Mouse (Mus musculus) MEL (cell line): Measurements from ENCODE around the gene Dip2a. TPM values are rescaled to one million over a fixed set of nuclear protein-coding genes. Genes with fewer than 3 reads are reported as not detected.

Experiments used
- DNase-seq: peaks from one replicate; pipeline ENCODE4 v3.0.0; 2011; ENCODE audit warnings: low read depth, low spot score
- H3K27ac ChIP-seq: 2 replicates; pipeline ENCODE4 v1.5.1; 2012; ENCODE audit warnings: low read depth, mild to moderate bottlenecking, control low read depth, low read length, moderate library complexity; ENCODE audit not compliant: control insufficient read depth
- H3K27me3 ChIP-seq, 2 experiments: fragments of 150-350 bp in 1 of 2; sonication (generic) in 1 of 2; 2 replicates each; pipeline ENCODE4 v1.6.1; 2012; ENCODE audit warnings: low read length in 2 of 2, mild to moderate bottlenecking in 2 of 2, improper control_type of control experiment in 1 of 2, moderate library complexity in 1 of 2; ENCODE audit not compliant: insufficient read depth in 2 of 2, control insufficient read depth in 1 of 2
- H3K36me3 ChIP-seq, 2 experiments: 2 replicates each; pipeline ENCODE4 v1.6.1; 2012 to 2014; ENCODE audit warnings: low read length in 2 of 2, improper control_type of control experiment in 1 of 2, inconsistent platforms in 1 of 2, mild to moderate bottlenecking in 1 of 2; ENCODE audit not compliant: insufficient read depth in 2 of 2, control insufficient read depth in 1 of 2
- H3K4me1 ChIP-seq, 2 experiments: fragments of 150-350 bp in 1 of 2; sonication (generic) in 1 of 2; 2 replicates each; pipeline ENCODE4 v1.6.1; 2012; ENCODE audit warnings: low read length in 2 of 2, improper control_type of control experiment in 1 of 2, mild to moderate bottlenecking in 1 of 2; ENCODE audit not compliant: insufficient read depth in 2 of 2, control insufficient read depth in 1 of 2
- H3K4me3 ChIP-seq, 2 experiments: fragments of 150-350 bp in 1 of 2; sonication (generic) in 1 of 2; 2 replicates each; pipeline ENCODE4 v1.5.1; 2012; ENCODE audit warnings: low read depth in 2 of 2, low read length in 2 of 2, mild to moderate bottlenecking in 2 of 2, moderate library complexity in 2 of 2, control low read depth in 1 of 2, improper control_type of control experiment in 1 of 2; ENCODE audit not compliant: control insufficient read depth in 1 of 2, insufficient read depth in 1 of 2
- H3K79me2 ChIP-seq: 2 replicates; pipeline ENCODE4 v1.6.1; 2012; ENCODE audit warnings: mild to moderate bottlenecking, low read length, moderate library complexity; ENCODE audit not compliant: control insufficient read depth, poor library complexity, insufficient read depth
- H3K9ac ChIP-seq: 2 replicates; pipeline ENCODE4 v1.6.1; 2012; ENCODE audit warnings: low read depth, mild to moderate bottlenecking, control low read depth, low read length, moderate library complexity; ENCODE audit not compliant: control insufficient read depth, poor library complexity, severe bottlenecking
- H3K9me3 ChIP-seq: fragments of 150-350 bp; sonication (generic); replicated peaks from 2 replicates; pipeline ENCODE4 v1.6.1; 2012; ENCODE audit warnings: mild to moderate bottlenecking, low read length, improper control_type of control experiment, moderate library complexity; ENCODE audit not compliant: insufficient read depth
- CHD2 ChIP-seq: IDR thresholded peaks from 2 replicates; pipeline ENCODE4 v1.6.1; 2011; ENCODE audit warnings: low read length, improper control_type of control experiment
- CTCF ChIP-seq, 3 experiments: IDR thresholded peaks in 2 of 3; conservative IDR thresholded peaks in 1 of 3; 2 replicates each; pipeline ENCODE4 v1.5.1; 2011 to 2012; ENCODE audit warnings: low read length in 3 of 3, low read depth in 2 of 3, mild to moderate bottlenecking in 2 of 3, improper control_type of control experiment in 1 of 3, inconsistent platforms in 1 of 3, mixed read lengths in 1 of 3, moderate library complexity in 1 of 3; ENCODE audit not compliant: control insufficient read depth in 1 of 3, insufficient read depth in 1 of 3, poor library complexity in 1 of 3, severe bottlenecking in 1 of 3
- ELF1 ChIP-seq: IDR thresholded peaks from 2 replicates; pipeline ENCODE4 v1.6.1; 2014; ENCODE audit warnings: low read depth, mild to moderate bottlenecking, inconsistent platforms, low read length, improper control_type of control experiment, moderate library complexity
- GATA1 ChIP-seq: IDR thresholded peaks from 2 replicates; pipeline ENCODE4 v1.6.1; 2011; ENCODE audit warnings: low read depth, low read length, improper control_type of control experiment
- HCFC1 ChIP-seq: IDR thresholded peaks from 2 replicates; pipeline ENCODE4 v1.6.1; 2012; ENCODE audit warnings: low read depth, mild to moderate bottlenecking, inconsistent platforms, low read length, improper control_type of control experiment, moderate library complexity
- JUND ChIP-seq: IDR thresholded peaks from 2 replicates; pipeline ENCODE4 v1.6.1; 2011; ENCODE audit warnings: low read depth, mild to moderate bottlenecking, improper control_type of control experiment, low read length
- KAT2A ChIP-seq: conservative IDR thresholded peaks from 2 replicates; pipeline ENCODE4 v1.6.1; 2012; ENCODE audit warnings: low read depth, low read length, improper control_type of control experiment, inconsistent platforms
- NELFE ChIP-seq: IDR thresholded peaks from 2 replicates; pipeline ENCODE4 v1.6.1; 2011; ENCODE audit warnings: low read depth, low read length, improper control_type of control experiment
- NRF1 ChIP-seq: IDR thresholded peaks from 2 replicates; pipeline ENCODE4 v1.6.1; 2014; ENCODE audit warnings: low read depth, mild to moderate bottlenecking, inconsistent platforms, low read length, improper control_type of control experiment, moderate library complexity; ENCODE audit not compliant: poor library complexity, insufficient read depth, severe bottlenecking
- POLR2AphosphoS2 ChIP-seq: IDR thresholded peaks from 2 replicates; pipeline ENCODE4 v1.6.1; 2011; ENCODE audit warnings: low read length, improper control_type of control experiment
- RCOR1 ChIP-seq: IDR thresholded peaks from 2 replicates; pipeline ENCODE4 v1.6.1; 2012; ENCODE audit warnings: low read depth, mild to moderate bottlenecking, inconsistent platforms, low read length, improper control_type of control experiment
- SMC3 ChIP-seq: IDR thresholded peaks from 2 replicates; pipeline ENCODE4 v1.6.1; 2011; ENCODE audit warnings: low read depth, low read length, improper control_type of control experiment
- TAL1 ChIP-seq: IDR thresholded peaks from 2 replicates; pipeline ENCODE4 v1.6.1; 2012; ENCODE audit warnings: mild to moderate bottlenecking, inconsistent platforms, low read length, moderate library complexity, mixed read lengths
- TBP ChIP-seq: IDR thresholded peaks from 2 replicates; pipeline ENCODE4 v1.8.0; 2011; ENCODE audit warnings: low read depth, low read length, improper control_type of control experiment
- UBTF ChIP-seq: IDR thresholded peaks from 2 replicates; pipeline ENCODE4 v1.6.1; 2012; ENCODE audit warnings: low read depth, mild to moderate bottlenecking, inconsistent platforms, low read length, improper control_type of control experiment, moderate library complexity, borderline replicate concordance; ENCODE audit not compliant: insufficient read depth
- USF1 ChIP-seq: IDR thresholded peaks from 2 replicates; pipeline ENCODE4 v1.6.1; 2014; ENCODE audit warnings: low read depth, mild to moderate bottlenecking, inconsistent platforms, low read length, improper control_type of control experiment, moderate library complexity
- USF2 ChIP-seq, 2 experiments: IDR thresholded peaks; 2 replicates each; pipeline ENCODE4 v1.6.1; 2011 to 2012; ENCODE audit warnings: improper control_type of control experiment in 2 of 2, low read length in 2 of 2, borderline replicate concordance in 1 of 2, inconsistent platforms in 1 of 2, low read depth in 1 of 2, mild to moderate bottlenecking in 1 of 2; ENCODE audit not compliant: insufficient read depth in 1 of 2
- ZKSCAN1 ChIP-seq: IDR thresholded peaks from 2 replicates; pipeline ENCODE4 v1.6.1; 2012; ENCODE audit warnings: low read depth, mild to moderate bottlenecking, inconsistent platforms, low read length, improper control_type of control experiment, moderate library complexity
- polyA plus RNA-seq, 2 experiments: library from polyadenylated mRNA; stranded (reverse) in 1 of 2; unstranded in 1 of 2; fragments of >175 nt in 1 of 2; fragments of >200 nt in 1 of 2; gene quantifications; 2 replicates each; pipeline versions ENCODE4 v1.2.1 to v1.2.4; 2012; ENCODE audit warnings: low replicate concordance in 2 of 2, low read depth in 1 of 2; ENCODE audit not compliant: insufficient read length in 2 of 2, insufficient read depth in 1 of 2, missing spikeins in 1 of 2
- total RNA-seq: library from RNA; depleted of rRNA; stranded (reverse); fragments of 300-350 nt; gene quantifications from 2 replicates; pipeline ENCODE4 v1.2.3, GENCODE M21; 2012

Dip2a gene
- total and polyA plus RNA-seq, 3 experiments = 2.6 to 5.7 TPM; not detected in 1

- H3K36me3 ChIP-seq = peaks cover 0 to 30% of the 10 kb centered on the region in 2 experiments; a peak in 2 of 4 replicates
Observed at GRCm38 (mm10) chr10:76391786-76392185, 46.7 kb upstream of the Dip2a start.

DNA sequence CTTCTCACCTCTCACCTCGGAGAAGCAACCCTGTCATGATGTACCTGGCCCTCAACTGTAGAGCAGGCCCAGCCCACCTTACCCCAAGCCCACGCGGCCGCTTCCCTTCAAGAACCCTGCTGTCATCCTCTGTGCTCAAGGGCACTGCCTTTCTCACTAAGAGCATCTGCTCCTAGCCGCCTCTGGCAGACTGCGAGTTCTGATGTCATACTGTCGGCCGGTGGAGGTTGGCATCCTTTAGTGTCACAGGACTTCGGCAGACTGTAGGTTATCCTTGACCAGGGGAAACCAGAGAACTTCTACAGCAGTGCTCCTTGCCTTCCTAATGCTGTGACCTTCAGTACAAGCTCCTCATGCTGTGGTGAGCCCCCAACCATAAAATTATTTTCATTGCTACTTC lies 46.1 kb upstream of the Dip2a start:
- H3K79me2 ChIP-seq = no peaks in the 10 kb centered on the region; the same call in 1 of the 2 replicates
- H3K4me1 ChIP-seq = no peaks in the 10 kb centered on the region
- no peak overlapping the region for H3K4me3 ChIP-seq
- peaks cover 0 to 32% of the 10 kb centered on the region in 2 experiments; a peak in 2 of 4 replicates for H3K36me3 ChIP-seq
- H3K9ac ChIP-seq = no peak overlapping the region
- H3K9me3 ChIP-seq = no peaks in the 10 kb centered on the region
- TF ChIP-seq ELF1 (no peak), CHD2 (no peak), KAT2A (no peak), USF2 (IDR thresholded peaks at IDR 0.05; ENCODE audit: borderline replicate concordance in 1 of 2, insufficient read depth in 1 of 2, low read depth in 1 of 2, low read length in 2 of 2) (no peak), USF1 (no peak), GATA1 (no peak), POLR2AphosphoS2 (no peak), ZKSCAN1 (no peak), HCFC1 (no peak), TBP (no peak), UBTF (no peak), NELFE (no peak), JUND (no peak), SMC3 (no peak), NRF1 (no peak), TAL1 (no peak), RCOR1 (no peak)
- no peak for DNase-seq
- no peak overlapping the region for H3K27ac ChIP-seq
- no peaks in the 10 kb centered on the region for H3K27me3 ChIP-seq

More at GRCm38 (mm10) chr10:76391786-76392185, 46.7 kb upstream of the Dip2a start:
- DNase-seq = peak; percentile 17
- Histone ChIP-seq H3K27ac (no peak overlapping the region), H3K9me3 (no peaks in the 10 kb centered on the region), H3K9ac (no peak overlapping the region), H3K4me3 (no peak overlapping the region), H3K79me2 (no peaks in the 10 kb centered on the region; the same call in 1 of the 2 replicates), H3K27me3 (no peaks in the 10 kb centered on the region), H3K4me1 (no peaks in the 10 kb centered on the region)
- TF ChIP-seq GATA1 (no peak), CTCF (IDR thresholded peaks at IDR 0.05 in 2 of 3, conservative IDR thresholded peaks at IDR 0.05 in 1 of 3; ENCODE audit: control insufficient read depth in 1 of 3, insufficient read depth in 1 of 3, low read depth in 2 of 3, low read length in 3 of 3, poor library complexity in 1 of 3, severe bottlenecking in 1 of 3) (peak; percentile 44 to 65 (median 61)), UBTF (no peak)
